ENCODE assay signal across 8 mouse cellular contexts in genomic region chr1:134962053-134962803, GRCm38 (mm10). TPM values are rescaled to one million over a fixed set of nuclear protein-coding genes. Genes with fewer than 3 reads are reported as not detected.
DNase-seq lines count a peak whose midpoint lies in the region; ATAC-seq and TF ChIP-seq lines count a peak whose summit lies in the region.

TSS of gene Ube2t (plus strand) at chr1:134962565.

- H3K4me2 ChIP-seq in lung, postnatal 0 days (replicated peaks; ENCODE audit: low read depth, low read length): peak within 1 kb of the TSS; percentile 70

- peaks cover 17% of the 10 kb centered on the region for H3K36me3 ChIP-seq in hindbrain, embryonic 10.5 days
- no peaks in the 10 kb centered on the region for H3K36me3 ChIP-seq in lung, postnatal 0 days (ENCODE audit: insufficient read depth, low read length)

- no peak; the same call in 1 of the 2 replicates for TF ChIP-seq CTCF in lung, postnatal 0 days (IDR thresholded peaks at IDR 0.05)

- H3K9me3 ChIP-seq in hindbrain, embryonic 10.5 days: no peaks in the 10 kb centered on the region
- no peaks in the 10 kb centered on the region for H3K9me3 ChIP-seq in lung, postnatal 0 days (ENCODE audit: low read length)

- DNase-seq in MN1 (ENCODE audit: low spot score): peak; percentile 96
- peak; percentile 93 for DNase-seq in cerebellum, adult 9-10 months
- DNase-seq in hindbrain, embryonic 10.5 days (ENCODE audit: low spot score): peak; percentile 95
- DNase-seq in layer of hippocampus, adult 9-11 months: peak; percentile 92
- DNase-seq in lung, postnatal 0 days (ENCODE audit: low spot score): peak; percentile 97
- peak; percentile 89 for DNase-seq in ovary, postnatal 14 days (ENCODE audit: low spot score)
- DNase-seq in thymus, postnatal 14 days: peak; percentile 98

- peak; percentile 100 for ATAC-seq in frontal cortex, adult (ENCODE audit: low TSS enrichment)
- ATAC-seq in lung, postnatal 0 days: peak; percentile 100

- H3K27me3 ChIP-seq in hindbrain, embryonic 10.5 days (ENCODE audit: insufficient read depth, poor library complexity, severe bottlenecking): 0 out of 2 replicates have a peak, but pooled peaks cover 6% of the 10 kb centered on the region
- H3K27me3 ChIP-seq in lung, postnatal 0 days (replicated peaks; ENCODE audit: insufficient read depth, low read length): no peaks in the 10 kb centered on the region

- H3K27ac ChIP-seq in hindbrain, embryonic 10.5 days: peak within 1 kb of the TSS; percentile 89
- H3K27ac ChIP-seq in lung, postnatal 0 days (ENCODE audit: low read length): peak within 1 kb of the TSS; percentile 16; the same call in 1 of the 2 replicates

- WGBS in hindbrain, embryonic 10.5 days: 2% methylated on average over 50 of the region's 50 CpGs
- 2% methylated on average over 45 of the region's 50 CpGs for WGBS in lung, postnatal 0 days

- H3K4me3 ChIP-seq in hindbrain, embryonic 10.5 days: peak within 1 kb of the TSS; percentile 72
- H3K4me3 ChIP-seq in lung, postnatal 0 days (ENCODE audit: low read depth, low read length): peak within 1 kb of the TSS; percentile 67

- TF ChIP-seq EP300 in lung, postnatal 0 days (IDR thresholded peaks at IDR 0.05): no peak

- peak within 1 kb of the TSS; percentile 43 for H3K9ac ChIP-seq in lung, postnatal 0 days (replicated peaks; ENCODE audit: low read depth)

- peaks cover 21% of the 10 kb centered on the region for H3K4me1 ChIP-seq in hindbrain, embryonic 10.5 days (replicated peaks)
- peaks cover 3% of the 10 kb centered on the region; the same call in 1 of the 2 replicates for H3K4me1 ChIP-seq in lung, postnatal 0 days (ENCODE audit: insufficient read depth, low read depth, low read length)

RNA-seq across cellular contexts. Expression of gene Ube2t, which starts in this region (rescaled TPM):
- polyA plus RNA-seq in hindbrain, embryonic 10.5 days (2016; fragmentation: Nextera tagmentation; extraction: Ambion mirVana): 47.8 and 62.8 TPM in 2 replicates
- 4.7 and 5.6 TPM in 2 replicates for polyA plus RNA-seq in lung, postnatal 0 days (2015; fragmentation: Nextera tagmentation; extraction: Ambion mirVana)

Comparison
In these comparisons a context has a peak if more than half of its experiments do, and no peak if none do; other contexts are left out.
1. Peak in every context shown above with its lines: DNase-seq, ATAC-seq, H3K4me3 ChIP-seq and H3K27ac ChIP-seq.